Mouse (Mus musculus) lung, adult 2 months (tissue): ENCODE results near the gene Gm29427. TPM values are rescaled to one million over a fixed set of nuclear protein-coding genes. Genes with fewer than 3 reads are reported as not detected.

ENCODE experiments used
- DNase-seq: peaks from one replicate; pipeline ENCODE4 v3.0.0; 2022
- H3K4me1 ChIP-seq: fragments of 200-500 bp; 2 replicates; pipeline ENCODE4 v1.6.1; 2011; ENCODE audit warnings: low read length; ENCODE audit not compliant: control insufficient read depth, insufficient read depth
- H3K4me3 ChIP-seq: fragments of 200-500 bp; replicated peaks from 2 replicates; pipeline ENCODE3; 2011; ENCODE audit warnings: low read depth, mild to moderate bottlenecking, control low read depth, low read length; ENCODE audit errors: extremely low read depth
- CTCF ChIP-seq: fragments of 200-500 bp; IDR thresholded peaks from 2 replicates; pipeline ENCODE4 v1.5.1; 2011; ENCODE audit warnings: mild to moderate bottlenecking, low read length, control low read depth; ENCODE audit not compliant: insufficient read depth
- POLR2A ChIP-seq: fragments of 200-500 bp; IDR thresholded peaks from 2 replicates; pipeline ENCODE4 v1.6.1; 2011; ENCODE audit warnings: low read depth, mild to moderate bottlenecking, control low read depth, low read length, borderline replicate concordance; ENCODE audit errors: extremely low read depth
- WGBS: fragments of 180-500 bp; shearing (Covaris S2); methylation state at CpG from one replicate; pipeline ENCODE4 v1.1.7; 2018; 5-methylcytosine and 5-hydroxymethylcytosine counted together
- polyA plus RNA-seq: library from polyadenylated mRNA; depleted of rRNA; stranded (reverse); fragments of >200 nt; gene quantifications from 2 replicates; pipeline ENCODE4 v1.2.3, GENCODE M21; 2012; rRNA removed

The Gm29427 gene
- polyA plus RNA-seq, 1 experiment: not detected

- Histone ChIP-seq H3K4me1 (no peaks in the 10 kb centered on the region), H3K4me3 (no peak within 1 kb of the TSS)
- no peak for TF ChIP-seq CTCF
- no peak for TF ChIP-seq POLR2A
- WGBS: 92% methylated on average over 2 of the region's 2 CpGs
- no peak for DNase-seq
Measured at GRCm38 (mm10) chr1:130629521-130629920, 86.1 kb downstream of the Gm29427 start, which contains the start of gene Zp3r. Gene Zp3r, minus strand, starts transcription at chr1:130629621.

Other genes starting within 250 kb of the Gm29427 start
- not detected in 2 replicates for gene Zp3r, start 86.2 kb downstream of the Gm29427 start, polyA plus RNA-seq
- 0.06 and 0.15 TPM in 2 replicates for gene C4bp, start 54.2 kb downstream of the Gm29427 start, polyA plus RNA-seq
- 2.2 and 3.1 TPM in 2 replicates for gene Yod1, start 1.5 kb upstream of the Gm29427 start, polyA plus RNA-seq
- 16.7 and 23.7 TPM in 2 replicates for gene Pfkfb2, start 13.5 kb upstream of the Gm29427 start, polyA plus RNA-seq
- gene AA986860, start 16.2 kb upstream of the Gm29427 start, polyA plus RNA-seq: 25.6 and 35.4 TPM in 2 replicates
- 0.71 and 1.3 TPM in 2 replicates for gene Fcamr, start 85.1 kb upstream of the Gm29427 start, polyA plus RNA-seq
- 15.2 and 21.6 TPM in 2 replicates for gene Pigr, start 110.9 kb upstream of the Gm29427 start, polyA plus RNA-seq
- gene Fcmr, start 149.9 kb upstream of the Gm29427 start, polyA plus RNA-seq: 21.9 and 25.0 TPM in 2 replicates
- not detected in 2 replicates for gene Il24, start 171.7 kb upstream of the Gm29427 start, polyA plus RNA-seq
- gene Il20, start 195.7 kb upstream of the Gm29427 start, polyA plus RNA-seq: not detected in 2 replicates
- not detected in 2 replicates for gene Il19, start 224.3 kb upstream of the Gm29427 start, polyA plus RNA-seq